Mouse (Mus musculus) C2C12 (cell line): ENCODE results near the gene Hgd. TPM values are rescaled to one million over a fixed set of nuclear protein-coding genes. Genes with fewer than 3 reads are reported as not detected.

Source experiments
- H3K27me3 ChIP-seq: one replicate; pipeline ENCODE4 v1.6.1; 2011; ENCODE audit not compliant: control insufficient read depth, insufficient read depth, insufficient read length
- H3K36me3 ChIP-seq: one replicate; pipeline ENCODE4 v1.6.1; 2011; ENCODE audit not compliant: control insufficient read depth, insufficient read depth
- H3K4me3 ChIP-seq: one replicate; pipeline ENCODE4 v1.5.1; 2011; ENCODE audit warnings: mild to moderate bottlenecking, control low read depth; ENCODE audit not compliant: poor library complexity, insufficient read depth, severe bottlenecking
- H3K79me2 ChIP-seq: one replicate; pipeline ENCODE4 v1.6.1; 2011; ENCODE audit not compliant: control insufficient read depth, insufficient read depth
- H3K79me3 ChIP-seq: one replicate; pipeline ENCODE4 v1.6.1; 2011; ENCODE audit warnings: low read depth, control low read depth
- H3ac ChIP-seq: one replicate; pipeline ENCODE3; 2011; ENCODE audit warnings: low read depth; ENCODE audit not compliant: control insufficient read depth, insufficient read length
- CEBPB ChIP-seq: IDR thresholded peaks from one replicate; pipeline ENCODE4 v1.6.1; 2011; ENCODE audit warnings: low read depth, mild to moderate bottlenecking, control low read depth, moderate library complexity
- CTCF ChIP-seq: IDR thresholded peaks from one replicate; pipeline ENCODE4 v1.5.1; 2011; ENCODE audit not compliant: control insufficient read depth, insufficient read depth, insufficient read length
- FOSL1 ChIP-seq: IDR thresholded peaks from one replicate; pipeline ENCODE4 v1.8.0; 2011; ENCODE audit warnings: mild to moderate bottlenecking, low read length; ENCODE audit not compliant: poor library complexity, insufficient read depth, severe bottlenecking
- MAX ChIP-seq: IDR thresholded peaks from one replicate; pipeline ENCODE4 v1.6.1; 2011; ENCODE audit warnings: mild to moderate bottlenecking, control low read depth
- MYOD1 ChIP-seq: IDR thresholded peaks from one replicate; pipeline ENCODE4 v1.6.1; 2011; ENCODE audit warnings: low read depth; ENCODE audit not compliant: control insufficient read depth, insufficient read length
- MYOG ChIP-seq: IDR thresholded peaks from one replicate; pipeline ENCODE4 v1.6.1; 2011; ENCODE audit not compliant: control insufficient read depth, insufficient read length; ENCODE audit errors: extremely low read depth
- USF1 ChIP-seq: IDR thresholded peaks from one replicate; pipeline ENCODE4 v1.6.1; 2011; ENCODE audit warnings: low read depth, mild to moderate bottlenecking, control low read depth, moderate library complexity
- polyA plus RNA-seq: library from polyadenylated mRNA; unstranded; fragments of >200 nt; fragmentation: generic; extraction: Trizol; gene quantifications from one replicate; pipeline ENCODE4 v1.2.1, GENCODE M21; 2012; ENCODE audit warnings: missing spikeins

The Hgd gene
- polyA plus RNA-seq, 1 experiment = 0.02 TPM

GRCm38 (mm10) chr16:37651467-37651866 is 71.5 kb downstream of the Hgd start:
- Histone ChIP-seq H3K79me3 (peaks cover 28% of the 10 kb centered on the region), H3K27me3 (no peaks in the 10 kb centered on the region), H3K79me2 (peaks cover 49% of the 10 kb centered on the region), H3K4me3 (no peak overlapping the region), H3K36me3 (peaks cover 22% of the 10 kb centered on the region), H3ac (no peak overlapping the region)
- TF ChIP-seq MYOG (no peak), CEBPB (no peak), CTCF (no peak), MAX (no peak), FOSL1 (no peak), MYOD1 (no peak), USF1 (no peak)

GRCm38 (mm10) chr16:37652654-37653053 is 72.7 kb downstream of the Hgd start:
- peaks cover 10% of the 10 kb centered on the region for H3K36me3 ChIP-seq
- peaks cover 28% of the 10 kb centered on the region for H3K79me3 ChIP-seq
- no peak overlapping the region for H3ac ChIP-seq
- H3K27me3 ChIP-seq = no peaks in the 10 kb centered on the region
- peaks cover 49% of the 10 kb centered on the region for H3K79me2 ChIP-seq
- H3K4me3 ChIP-seq = no peak overlapping the region
- TF ChIP-seq CTCF (no peak), MAX (no peak), MYOD1 (no peak), FOSL1 (no peak), CEBPB (no peak), USF1 (no peak), MYOG (no peak)

- TF ChIP-seq MAX = no peak
- no peak for TF ChIP-seq MYOG
- no peak for TF ChIP-seq CTCF
- no peak for TF ChIP-seq CEBPB
- TF ChIP-seq USF1 = no peak
- no peak for TF ChIP-seq FOSL1
- no peak for TF ChIP-seq MYOD1
Measured at GRCm38 (mm10) chr16:37653058-37653457, 73.1 kb downstream of the Hgd start.

GRCm38 (mm10) chr16:37653731-37654657 is 74.0 kb downstream of the Hgd start, which contains the start of gene Ndufb4:
Ndufb4 (minus strand) TSS chr16:37654453.
- TF ChIP-seq MYOD1 (no peak), MYOG (no peak), CTCF (no peak), CEBPB (no peak), FOSL1 (no peak), MAX (no peak), USF1 (no peak)
- Histone ChIP-seq H3K4me3 (peak within 1 kb of the TSS; percentile 69), H3K79me2 (peaks cover 49% of the 10 kb centered on the region), H3K79me3 (peaks cover 28% of the 10 kb centered on the region), H3K27me3 (no peaks in the 10 kb centered on the region), H3K36me3 (no peaks in the 10 kb centered on the region), H3ac (peak within 1 kb of the TSS; percentile 88)

More at GRCm38 (mm10) chr16:37653058-37653457, 73.1 kb downstream of the Hgd start:
- peaks cover 28% of the 10 kb centered on the region for H3K79me3 ChIP-seq
- H3ac ChIP-seq = no peak overlapping the region
- no peaks in the 10 kb centered on the region for H3K27me3 ChIP-seq
- peaks cover 6% of the 10 kb centered on the region for H3K36me3 ChIP-seq
- H3K79me2 ChIP-seq = peaks cover 49% of the 10 kb centered on the region
- peak overlapping the region; percentile 69 for H3K4me3 ChIP-seq

- no peaks in the 10 kb centered on the region for H3K27me3 ChIP-seq
- H3K79me3 ChIP-seq = peaks cover 28% of the 10 kb centered on the region
- H3ac ChIP-seq = no peak overlapping the region
- H3K4me3 ChIP-seq = no peak overlapping the region
- peaks cover 40% of the 10 kb centered on the region for H3K79me2 ChIP-seq
- no peaks in the 10 kb centered on the region for H3K36me3 ChIP-seq
- TF ChIP-seq USF1 = no peak
- TF ChIP-seq CTCF = no peak
- TF ChIP-seq MYOG = no peak
Measured at GRCm38 (mm10) chr16:37654831-37655455, 75.0 kb downstream of the Hgd start.
